Mouse (Mus musculus): ENCODE data around the gene Zfp52.

DNA sequence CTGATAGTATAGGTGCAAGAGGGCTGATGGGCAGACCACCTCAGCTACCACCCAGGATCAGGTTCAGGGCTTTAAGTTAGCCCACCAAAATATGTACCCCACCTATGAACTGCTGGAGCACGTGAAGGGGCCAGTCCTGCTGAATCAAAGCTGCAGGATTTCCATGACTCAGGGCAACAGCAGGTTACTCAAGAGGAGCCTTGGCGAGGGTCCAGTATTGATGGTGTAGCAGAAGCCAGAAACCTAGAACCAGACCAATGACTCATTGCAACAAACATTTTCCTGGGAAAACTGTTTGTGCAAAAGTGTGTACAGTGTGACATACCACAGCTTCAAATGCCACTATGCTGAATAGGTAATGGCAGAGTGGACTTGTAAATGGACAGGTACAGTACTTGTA, 22.5 kb downstream of the Zfp52 start:
- TF ChIP-seq CTCF (IDR thresholded peaks at IDR 0.05; ENCODE audit: borderline replicate concordance, insufficient read depth, low read length) (no peak), POLR2A (IDR thresholded peaks at IDR 0.05; ENCODE audit: low read depth, low read length) (no peak)

Data from embryonic fibroblast, embryonic 13.5 days (primary cell).